Mouse (Mus musculus): Measurements from ENCODE around the gene Coq8a.

Gene Coq8a

DNA sequence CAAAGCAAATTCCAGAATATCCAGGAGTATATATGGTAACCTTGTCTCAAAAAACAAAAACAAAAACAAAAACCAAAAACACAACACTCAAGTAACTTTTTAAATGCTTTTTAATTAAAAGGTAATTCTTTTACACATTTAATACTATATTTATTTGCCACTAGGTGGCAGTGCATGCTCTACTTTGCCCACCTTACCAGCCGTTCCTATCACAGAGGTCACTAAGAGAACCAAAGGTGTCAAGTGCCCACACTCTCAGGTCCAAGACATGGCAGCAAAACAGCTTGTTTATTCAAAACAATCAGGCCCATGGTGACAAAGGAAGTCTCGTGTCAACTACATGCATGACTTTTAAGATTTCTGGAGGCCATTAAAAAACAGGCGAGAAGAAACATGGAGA is 24.2 kb downstream of the Coq8a start:
- DNase-seq (ENCODE audit: low spot score): peak; percentile 58

DNA sequence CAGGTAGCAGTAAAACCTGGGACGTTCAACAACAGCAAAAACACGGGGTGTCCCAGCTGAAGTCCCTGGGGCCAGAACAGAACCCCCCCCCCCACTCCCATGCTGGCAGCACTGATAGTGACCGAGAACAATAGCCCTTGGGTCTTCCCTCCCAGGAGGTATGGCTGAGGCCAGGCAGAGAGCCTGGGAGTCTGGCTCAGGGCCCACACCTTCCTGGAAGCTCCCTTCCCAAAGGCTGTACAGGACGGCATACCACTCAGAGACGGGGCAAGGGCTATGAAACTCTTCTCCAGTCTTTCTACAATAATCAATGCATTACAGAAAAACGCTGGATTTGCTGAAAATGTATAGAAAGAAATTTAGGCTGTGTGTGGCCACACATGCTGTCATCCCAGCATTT is 24.7 kb downstream of the Coq8a start:
- no peak for DNase-seq (ENCODE audit: low spot score)

GRCm38 (mm10) chr1:180173017-180173416 is 26.4 kb downstream of the Coq8a start:
- no peak for DNase-seq (ENCODE audit: low spot score)

DNA sequence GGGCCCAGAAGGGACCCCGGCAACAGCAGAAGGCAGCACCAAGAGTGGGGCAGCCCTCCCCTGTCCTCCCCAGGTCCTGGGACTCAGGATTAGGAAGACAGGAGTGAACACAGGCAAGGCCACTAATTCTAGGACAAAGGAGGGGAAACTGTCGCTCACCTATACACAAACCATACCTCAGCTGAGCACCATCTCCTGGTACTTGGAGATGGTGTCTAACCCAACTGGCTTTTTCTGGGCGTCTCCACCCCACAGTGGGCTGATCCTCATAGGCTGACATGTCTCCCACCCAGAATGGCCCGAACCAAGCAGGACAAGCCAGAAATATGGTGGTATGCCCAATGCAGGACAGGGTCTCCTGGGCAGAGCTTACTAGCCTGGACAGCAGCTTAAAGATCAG is 26.8 kb downstream of the Coq8a start:
- no peak for DNase-seq (ENCODE audit: low spot score)

GRCm38 (mm10) chr1:180171883-180172282 is 27.5 kb downstream of the Coq8a start:
- DNase-seq (ENCODE audit: low spot score): peak; percentile 77

DNA sequence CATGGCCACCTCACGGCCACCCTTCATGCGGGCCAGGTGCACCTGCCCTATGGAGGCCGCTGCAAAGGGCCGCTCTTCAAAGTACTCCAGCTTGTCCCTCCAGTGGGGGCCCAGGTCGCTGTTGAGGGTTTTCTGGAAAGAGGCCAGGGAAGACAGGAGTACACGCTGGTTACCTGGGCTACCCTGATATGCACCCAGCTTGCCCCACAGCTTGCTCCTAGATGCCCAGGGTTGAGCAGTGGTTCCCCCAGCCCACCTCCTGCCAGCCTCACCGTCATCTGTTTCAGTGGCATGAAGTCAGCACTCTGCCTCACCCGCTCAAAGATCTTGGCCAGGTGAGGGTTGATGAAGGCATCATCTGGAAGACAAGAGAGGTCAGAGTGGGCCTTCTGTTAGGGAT is 29.3 kb downstream of the Coq8a start:
- DNase-seq (ENCODE audit: low spot score): no peak

- no peak for DNase-seq (ENCODE audit: low spot score)
These were observed 30.2 kb downstream of the Coq8a start for GRCm38 (mm10) chr1:180169161-180169560.

DNA sequence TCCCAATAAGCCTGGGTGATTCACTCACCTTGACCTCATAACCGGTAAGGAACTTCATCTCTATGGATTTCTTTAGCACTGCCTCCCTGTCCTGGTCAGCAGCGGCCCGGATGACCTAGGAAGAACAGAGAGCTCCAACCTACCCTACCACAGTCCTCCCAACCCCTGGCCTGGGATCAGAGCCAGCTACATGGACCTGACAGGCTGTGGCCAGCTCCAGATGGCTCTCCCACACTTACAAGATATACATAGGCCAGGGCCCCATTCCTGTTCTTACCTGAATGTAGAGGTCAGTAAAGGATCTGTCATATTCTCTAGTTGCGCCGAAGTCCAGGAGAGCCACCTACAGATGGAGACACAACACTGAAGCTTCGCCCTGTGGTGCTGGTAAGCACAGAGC is 31.1 kb downstream of the Coq8a start:
- no peak for DNase-seq (ENCODE audit: low spot score)

- DNase-seq (ENCODE audit: low spot score): no peak
These were observed 32.9 kb downstream of the Coq8a start for GRCm38 (mm10) chr1:180166533-180166932.

DNA sequence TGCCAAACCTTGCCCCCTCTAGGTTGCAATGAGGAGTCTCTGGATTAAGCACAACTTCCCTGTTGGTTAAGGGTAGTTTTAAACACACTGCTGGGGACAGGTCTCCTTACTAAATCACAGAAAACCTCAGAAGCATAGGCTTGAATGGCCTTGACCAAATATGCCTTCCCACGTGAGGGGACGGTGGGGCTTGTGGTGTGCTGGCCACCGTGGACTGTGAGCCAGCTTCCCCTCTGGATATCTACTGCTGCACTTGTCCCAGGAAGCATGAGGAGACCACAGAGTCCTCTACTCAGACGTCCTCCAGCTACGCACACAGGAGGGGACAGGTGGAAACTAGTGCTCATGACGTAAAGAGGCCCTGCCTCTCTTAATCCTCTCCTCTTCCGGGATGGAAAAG is 36.4 kb downstream of the Coq8a start:
- no peak for DNase-seq (ENCODE audit: low spot score)

- no peak for DNase-seq (ENCODE audit: low spot score)
These were observed 37.6 kb downstream of the Coq8a start for GRCm38 (mm10) chr1:180161566-180162355.

- no peak for DNase-seq (ENCODE audit: low spot score)
These were observed 38.2 kb downstream of the Coq8a start for GRCm38 (mm10) chr1:180161160-180161559.

DNA sequence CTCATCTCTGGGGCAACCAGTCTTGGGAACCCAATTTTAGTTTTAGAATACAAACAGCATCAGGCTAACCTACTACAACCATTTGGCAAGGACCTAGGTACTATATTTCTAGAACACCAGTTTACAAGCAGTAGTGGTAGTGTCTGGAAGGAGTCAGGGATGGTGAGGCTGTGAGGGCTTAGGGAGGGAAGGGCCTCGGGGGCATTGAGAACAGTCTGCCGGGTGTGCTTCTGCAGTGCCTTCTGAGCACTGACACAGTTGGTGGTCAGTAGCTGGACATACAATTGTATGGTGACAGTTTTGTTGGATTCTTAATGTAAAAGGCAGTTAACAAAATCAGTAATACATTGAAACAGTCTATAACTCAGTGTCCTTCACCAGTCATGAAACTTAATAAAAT is 38.9 kb downstream of the Coq8a start:
- no peak for DNase-seq (ENCODE audit: low spot score)

- no peak for DNase-seq (ENCODE audit: low spot score)
These were observed 40.8 kb downstream of the Coq8a start for GRCm38 (mm10) chr1:180158648-180159047.

- DNase-seq (ENCODE audit: low spot score): no peak
These were observed 48.2 kb downstream of the Coq8a start for GRCm38 (mm10) chr1:180151191-180151590.

GRCm38 (mm10) chr1:180148563-180148962 is 50.8 kb downstream of the Coq8a start:
- DNase-seq (ENCODE audit: low spot score): no peak

- DNase-seq (ENCODE audit: low spot score): no peak
These were observed 51.4 kb downstream of the Coq8a start for GRCm38 (mm10) chr1:180148036-180148435.

DNA sequence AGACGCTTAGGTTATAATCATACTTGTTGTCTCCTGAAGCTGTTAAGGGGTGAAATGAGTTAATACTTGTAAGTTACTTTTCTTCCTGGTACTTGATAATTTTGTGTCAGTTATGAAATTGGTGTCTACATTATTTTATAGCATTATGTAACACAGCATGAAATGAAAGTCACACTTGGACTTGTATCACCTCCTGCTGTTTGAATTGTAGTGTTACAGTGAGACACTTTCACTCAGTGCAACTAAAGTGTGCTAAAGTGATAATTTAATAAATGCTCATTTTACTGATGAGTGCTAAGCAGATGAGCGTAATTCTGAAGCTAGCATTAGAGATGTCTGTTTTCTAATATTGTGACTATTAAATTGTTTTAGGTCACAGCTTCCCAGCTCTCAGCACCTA is 58.4 kb downstream of the Coq8a start:
- DNase-seq (ENCODE audit: low spot score): peak; percentile 15

GRCm38 (mm10) chr1:180139158-180139557 is 60.2 kb downstream of the Coq8a start:
- no peak for DNase-seq (ENCODE audit: low spot score)

DNA sequence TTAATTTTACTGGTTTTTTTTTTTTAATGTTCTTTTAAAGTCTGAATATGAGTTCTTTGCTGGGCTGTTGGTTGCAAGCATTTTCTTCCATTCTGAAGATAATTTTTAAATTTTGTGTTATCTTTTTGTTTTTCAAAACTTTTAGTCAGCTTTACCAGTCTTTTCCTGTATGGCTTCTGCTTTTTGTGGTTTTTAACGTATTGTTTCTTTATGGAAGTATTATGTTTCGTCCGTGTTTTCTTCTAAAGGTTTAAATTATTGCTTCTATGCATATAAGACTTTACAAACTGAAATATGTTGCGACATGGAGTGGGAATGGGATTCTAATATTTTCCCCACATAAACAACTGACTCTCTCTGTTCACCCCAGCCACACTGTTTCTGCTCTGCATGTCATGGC is 67.2 kb downstream of the Coq8a start:
- no peak for DNase-seq (ENCODE audit: low spot score)

DNA sequence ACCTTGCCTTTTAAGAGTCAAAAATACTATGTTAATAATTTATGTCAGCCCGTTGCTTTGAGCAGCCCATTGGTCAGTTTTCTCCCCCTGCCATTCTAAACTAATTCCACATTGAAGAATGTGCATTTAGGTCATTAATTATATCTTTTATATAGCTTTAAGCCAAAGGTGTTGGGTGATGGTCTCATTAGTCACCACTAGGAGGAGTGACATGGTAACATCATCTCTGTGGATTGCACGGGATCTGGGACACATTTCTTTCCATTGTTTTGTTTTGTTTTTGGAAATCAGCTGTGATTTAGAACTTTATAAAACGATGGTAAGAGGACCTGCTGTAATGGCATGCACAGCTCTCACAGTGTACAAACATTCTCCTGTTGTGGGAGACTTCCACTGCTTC is 68.0 kb downstream of the Coq8a start:
- peak; percentile 4 for DNase-seq (ENCODE audit: low spot score)

DNA sequence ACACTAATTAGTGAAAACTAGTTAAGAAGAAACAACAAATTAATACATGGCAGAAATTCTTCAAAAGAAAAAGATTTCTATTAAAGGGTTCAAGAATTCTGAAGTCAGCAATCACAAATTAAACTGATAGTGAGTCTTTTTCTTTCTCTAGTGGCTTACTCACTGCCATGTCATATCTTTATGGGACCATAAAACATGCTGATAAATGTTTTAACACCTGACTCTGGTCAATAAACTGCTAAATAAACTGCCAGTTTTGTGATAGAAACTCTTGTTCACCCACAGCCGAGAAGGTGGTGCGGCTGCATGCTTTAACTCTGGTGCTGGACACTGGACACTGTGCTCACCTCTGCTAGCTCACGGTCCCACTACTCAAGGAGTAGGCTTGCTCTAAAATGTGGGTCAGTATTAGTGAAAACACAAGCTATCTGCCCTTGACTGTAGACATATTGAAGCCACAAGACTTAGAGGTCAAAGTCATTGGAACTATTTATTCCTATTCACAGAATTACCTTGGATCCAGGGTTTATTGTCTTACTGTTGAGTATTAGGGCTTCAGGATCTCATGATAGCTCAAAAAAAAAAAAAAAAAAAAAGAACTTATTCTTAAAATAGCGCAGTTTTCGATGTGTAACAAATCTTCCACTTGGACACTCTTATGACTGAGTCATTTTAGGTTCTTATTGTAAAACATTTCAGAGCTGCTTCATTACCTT is 71.2 kb downstream of the Coq8a start:
- no peak for DNase-seq (ENCODE audit: low spot score)

- no peak for DNase-seq (ENCODE audit: low spot score)
These were observed 81.2 kb downstream of the Coq8a start for GRCm38 (mm10) chr1:180118233-180118632.

DNA sequence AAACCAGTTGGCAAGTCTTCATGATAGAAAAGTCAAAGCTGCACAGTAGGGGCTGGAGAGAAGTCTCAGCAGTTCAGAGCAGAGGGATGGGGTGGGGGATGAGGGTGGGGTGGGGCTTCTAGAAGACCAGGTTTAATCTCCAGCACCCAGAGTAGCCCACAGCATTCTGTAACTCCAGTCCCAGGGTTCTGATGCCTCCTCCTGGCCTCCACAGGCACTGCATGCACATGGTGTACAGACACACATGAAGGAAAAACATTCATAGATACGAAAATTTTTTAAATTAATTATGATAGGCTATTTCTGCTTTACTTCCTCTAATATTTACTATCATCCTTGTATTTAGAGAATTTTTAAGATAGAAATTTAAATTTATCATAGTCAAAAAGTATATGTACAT is 82.9 kb downstream of the Coq8a start:
- DNase-seq (ENCODE audit: low spot score): no peak

Measured in adipocyte (in vitro differentiated cells).